Mouse (Mus musculus): ENCODE measurements around the gene Polr3c.

- no peak for TF ChIP-seq EP300 (optimal IDR thresholded peaks at IDR 0.05)
- no peak for TF ChIP-seq CTCF (IDR thresholded peaks at IDR 0.05; ENCODE audit: low read depth)
These were observed 43.1 kb downstream of the Polr3c start for GRCm38 (mm10) chr3:96684151-96684821.
